Mouse (Mus musculus): ENCODE data around the gene Mfsd6l. TPM values are rescaled to one million over a fixed set of nuclear protein-coding genes. Genes with fewer than 3 reads are reported as not detected.
A peak's percentile ranks its signal among the peaks of the same experiment; 100 is the strongest.

Gene Mfsd6l
- polyA plus RNA-seq (2014; fragmentation: Nextera tagmentation; extraction: Ambion mirVana): not detected in 2 replicates

DNA sequence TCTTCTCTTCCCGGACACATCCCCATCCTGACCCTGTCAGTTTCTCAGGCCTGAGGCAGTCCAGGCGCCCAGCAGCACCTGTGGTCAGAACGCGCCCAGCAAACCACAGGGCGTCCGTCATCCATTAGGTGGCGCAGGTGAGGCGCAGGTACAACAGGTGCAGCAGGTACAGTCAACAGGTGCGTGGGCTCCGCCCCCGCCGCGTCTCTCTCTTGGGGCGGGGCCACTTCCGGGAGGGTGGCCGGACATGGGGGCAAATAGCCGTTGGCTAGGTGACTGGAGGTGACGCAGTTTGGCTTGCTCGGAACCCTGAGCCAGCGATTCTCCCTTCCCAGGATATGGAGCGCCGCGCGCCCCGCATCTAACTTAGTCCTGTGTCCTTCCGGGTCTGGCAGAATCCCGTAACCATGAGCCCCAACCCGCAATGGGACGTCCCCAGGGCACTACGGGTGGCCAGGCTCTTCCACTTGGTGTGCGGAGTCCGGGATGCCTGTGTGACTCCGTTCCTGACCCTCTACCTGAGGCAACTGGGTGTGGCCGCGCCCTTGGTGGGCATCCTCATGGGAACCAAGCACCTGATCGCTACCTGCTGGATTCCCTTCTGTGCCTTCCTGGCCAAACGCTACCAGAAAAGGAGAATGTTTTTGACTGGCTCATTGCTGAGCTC lies at the start of gene Mfsd6l:
Gene Mfsd6l, plus strand, starts transcription at position 269 of the 667 bp plus-strand sequence.
- Histone ChIP-seq H3K36me3 (ENCODE audit: control insufficient read depth, insufficient read depth, low read length) (no peaks in the 10 kb centered on the region), H3K4me1 (ENCODE audit: control insufficient read depth, insufficient read depth, low read length) (no peaks in the 10 kb centered on the region), H3K4me2 (ENCODE audit: low read depth, severe bottlenecking) (peak within 1 kb of the TSS; percentile 30; the same call in 1 of the 2 replicates), H3K9ac (ENCODE audit: low read length) (no peak within 1 kb of the TSS), H3K27me3 (ENCODE audit: control insufficient read depth, insufficient read depth, low read length) (peaks cover 13% of the 10 kb centered on the region), H3K9me3 (ENCODE audit: control insufficient read depth, low read length) (no peaks in the 10 kb centered on the region), H3K4me3 (ENCODE audit: low read depth, low read length) (0 out of 2 replicates have a peak within 1 kb of the TSS, but pooled peaks have one; percentile 1), H3K27ac (replicated peaks; ENCODE audit: low read depth, low read length) (no peak within 1 kb of the TSS)
- ATAC-seq (ENCODE audit: insufficient number of reproducible peaks, low FRiP score, low TSS enrichment, low read depth): no peak
- no peak for DNase-seq (ENCODE audit: low spot score)
- WGBS: 8% methylated on average over 36 of the region's 37 CpGs

DNA sequence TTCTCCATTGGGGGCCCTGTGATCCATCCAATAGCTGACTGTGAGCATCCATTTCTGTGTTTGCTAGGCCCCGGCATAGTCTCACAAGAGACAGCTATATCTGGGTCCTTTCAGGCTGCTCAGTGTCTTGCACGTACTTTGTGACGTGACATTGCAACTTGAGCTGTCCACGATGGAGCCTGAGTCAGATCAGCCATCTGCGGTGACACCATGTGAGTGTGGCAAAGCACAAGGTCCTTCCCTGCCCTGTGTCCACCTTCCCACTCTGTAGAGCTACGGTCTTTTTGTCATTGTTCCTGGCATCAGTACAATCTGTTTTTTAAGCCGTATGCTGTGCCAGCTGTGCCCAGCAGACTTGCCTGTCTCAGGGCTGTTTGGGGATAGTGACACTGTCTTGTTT lies 48.7 kb upstream of the Mfsd6l start:
- Histone ChIP-seq H3K9me3 (ENCODE audit: control insufficient read depth, low read length) (no peaks in the 10 kb centered on the region), H3K4me1 (ENCODE audit: control insufficient read depth, insufficient read depth, low read length) (no peaks in the 10 kb centered on the region), H3K4me3 (ENCODE audit: low read depth, low read length) (no peak overlapping the region), H3K9ac (ENCODE audit: low read length) (no peak overlapping the region), H3K27ac (replicated peaks; ENCODE audit: low read depth, low read length) (no peak overlapping the region), H3K27me3 (ENCODE audit: control insufficient read depth, insufficient read depth, low read length) (no peaks in the 10 kb centered on the region), H3K36me3 (ENCODE audit: control insufficient read depth, insufficient read depth, low read length) (no peaks in the 10 kb centered on the region), H3K4me2 (ENCODE audit: low read depth, severe bottlenecking) (no peak overlapping the region)
- no peak for ATAC-seq (ENCODE audit: insufficient number of reproducible peaks, low FRiP score, low TSS enrichment, low read depth)
- no peak for DNase-seq (ENCODE audit: low spot score)
- 89% methylated on average over 7 of the region's 7 CpGs for WGBS

DNA sequence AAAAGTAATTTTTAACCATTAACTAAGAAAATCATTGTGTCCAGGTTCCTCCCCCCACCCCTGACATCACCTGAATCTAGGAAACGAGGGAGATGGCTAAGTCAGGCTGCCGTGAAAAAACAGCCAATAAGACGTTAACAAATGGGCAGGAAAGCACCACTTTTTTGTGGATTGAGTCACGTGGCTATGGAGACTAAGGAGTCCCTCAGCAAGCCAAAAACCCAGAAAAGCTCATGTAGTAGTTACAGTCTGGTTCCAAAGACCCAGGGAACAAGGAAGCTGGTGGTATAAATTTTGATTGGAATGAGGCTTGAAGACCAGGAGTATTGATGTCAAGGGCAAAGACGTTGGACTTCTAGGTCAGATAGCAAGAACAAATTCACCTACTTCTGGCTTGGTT lies 47.4 kb upstream of the Mfsd6l start:
- Histone ChIP-seq H3K27me3 (ENCODE audit: control insufficient read depth, insufficient read depth, low read length) (no peaks in the 10 kb centered on the region), H3K4me3 (ENCODE audit: low read depth, low read length) (no peak overlapping the region), H3K4me1 (ENCODE audit: control insufficient read depth, insufficient read depth, low read length) (no peaks in the 10 kb centered on the region), H3K9me3 (ENCODE audit: control insufficient read depth, low read length) (no peaks in the 10 kb centered on the region), H3K9ac (ENCODE audit: low read length) (no peak overlapping the region), H3K4me2 (ENCODE audit: low read depth, severe bottlenecking) (no peak overlapping the region), H3K27ac (replicated peaks; ENCODE audit: low read depth, low read length) (no peak overlapping the region), H3K36me3 (ENCODE audit: control insufficient read depth, insufficient read depth, low read length) (no peaks in the 10 kb centered on the region)
- ATAC-seq (ENCODE audit: insufficient number of reproducible peaks, low FRiP score, low TSS enrichment, low read depth) (no peak), DNase-seq (ENCODE audit: low spot score) (no peak)
- WGBS: 70% methylated on average over 5 of the region's 5 CpGs

DNA sequence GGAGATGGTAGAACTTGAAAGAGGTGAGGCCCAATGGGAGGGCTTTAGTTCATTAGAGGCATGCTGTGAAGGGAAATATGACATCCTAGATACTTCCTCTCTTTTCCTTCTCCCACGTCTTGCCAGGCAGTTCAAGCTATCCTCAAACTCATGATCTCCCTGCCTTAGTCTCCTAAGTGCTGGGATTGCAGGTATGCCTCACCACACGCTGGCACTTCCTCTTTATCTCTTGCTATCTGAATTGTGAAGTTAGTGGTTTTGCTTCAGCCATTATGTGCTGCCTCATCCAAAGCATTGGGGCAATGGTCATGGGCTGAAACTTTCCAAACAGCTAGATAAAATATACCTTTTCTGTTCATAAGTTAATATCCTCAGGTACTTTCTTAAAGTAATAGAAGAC lies 46.8 kb upstream of the Mfsd6l start:
- no peak overlapping the region for H3K4me2 ChIP-seq (ENCODE audit: low read depth, severe bottlenecking)
- ATAC-seq (ENCODE audit: insufficient number of reproducible peaks, low FRiP score, low TSS enrichment, low read depth): no peak
- no peaks in the 10 kb centered on the region for H3K9me3 ChIP-seq (ENCODE audit: control insufficient read depth, low read length)
- WGBS: 73% methylated on average over 2 of the region's 2 CpGs
- no peak overlapping the region for H3K9ac ChIP-seq (ENCODE audit: low read length)
- no peaks in the 10 kb centered on the region for H3K27me3 ChIP-seq (ENCODE audit: control insufficient read depth, insufficient read depth, low read length)
- no peaks in the 10 kb centered on the region for H3K4me1 ChIP-seq (ENCODE audit: control insufficient read depth, insufficient read depth, low read length)
- H3K4me3 ChIP-seq (ENCODE audit: low read depth, low read length): no peak overlapping the region
- no peak overlapping the region for H3K27ac ChIP-seq (replicated peaks; ENCODE audit: low read depth, low read length)
- DNase-seq (ENCODE audit: low spot score): no peak
- no peaks in the 10 kb centered on the region for H3K36me3 ChIP-seq (ENCODE audit: control insufficient read depth, insufficient read depth, low read length)

DNA sequence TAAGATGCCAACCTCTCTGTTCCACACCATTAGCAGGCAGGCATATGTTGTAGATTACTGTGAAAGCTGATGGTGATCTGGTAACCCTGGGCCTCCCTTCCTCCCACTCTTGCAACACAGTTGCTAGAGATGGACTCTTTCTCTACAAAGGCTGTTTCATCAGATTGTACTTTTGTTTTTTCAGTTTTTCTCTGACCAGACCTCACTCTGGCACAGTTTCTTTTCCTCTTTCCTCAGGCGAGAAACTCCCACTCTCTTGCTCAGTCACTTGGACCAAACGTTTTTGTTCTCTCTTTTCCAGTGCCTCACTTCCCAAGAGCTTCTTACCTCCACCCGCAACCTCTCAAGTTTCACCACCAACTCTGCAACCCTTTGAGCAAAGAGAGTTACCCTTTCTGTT lies 42.0 kb upstream of the Mfsd6l start:
- Histone ChIP-seq H3K9ac (ENCODE audit: low read length) (no peak overlapping the region), H3K9me3 (ENCODE audit: control insufficient read depth, low read length) (no peaks in the 10 kb centered on the region), H3K27me3 (ENCODE audit: control insufficient read depth, insufficient read depth, low read length) (no peaks in the 10 kb centered on the region), H3K4me3 (ENCODE audit: low read depth, low read length) (no peak overlapping the region), H3K4me2 (ENCODE audit: low read depth, severe bottlenecking) (no peak overlapping the region), H3K27ac (replicated peaks; ENCODE audit: low read depth, low read length) (no peak overlapping the region), H3K36me3 (ENCODE audit: control insufficient read depth, insufficient read depth, low read length) (no peaks in the 10 kb centered on the region), H3K4me1 (ENCODE audit: control insufficient read depth, insufficient read depth, low read length) (no peaks in the 10 kb centered on the region)
- ATAC-seq (ENCODE audit: insufficient number of reproducible peaks, low FRiP score, low TSS enrichment, low read depth): no peak
- no peak for DNase-seq (ENCODE audit: low spot score)
- WGBS: 44% methylated on average over 3 of the region's 3 CpGs

DNA sequence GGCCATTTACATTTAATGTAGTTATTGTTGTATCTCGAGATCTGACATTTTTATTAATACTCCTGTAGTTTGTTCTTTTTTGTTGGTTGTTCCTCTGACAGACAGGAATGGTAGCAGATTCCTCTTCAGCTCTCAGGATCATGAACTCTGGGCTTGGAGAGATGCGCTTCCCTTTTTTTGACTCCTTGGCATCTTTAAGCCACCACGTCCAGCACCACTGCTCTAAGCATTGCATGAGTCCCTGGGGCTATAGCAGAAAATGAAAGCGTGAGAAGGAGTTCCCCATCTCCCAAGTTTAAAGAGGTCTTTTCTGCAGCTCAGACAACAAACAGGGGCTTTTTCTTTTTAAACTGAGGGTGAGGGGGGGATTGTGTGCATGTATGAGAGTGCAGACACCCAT lies 36.6 kb upstream of the Mfsd6l start:
- Histone ChIP-seq H3K36me3 (ENCODE audit: control insufficient read depth, insufficient read depth, low read length) (no peaks in the 10 kb centered on the region), H3K4me2 (ENCODE audit: low read depth, severe bottlenecking) (no peak overlapping the region), H3K9me3 (ENCODE audit: control insufficient read depth, low read length) (no peaks in the 10 kb centered on the region), H3K9ac (ENCODE audit: low read length) (no peak overlapping the region), H3K4me1 (ENCODE audit: control insufficient read depth, insufficient read depth, low read length) (no peaks in the 10 kb centered on the region), H3K4me3 (ENCODE audit: low read depth, low read length) (no peak overlapping the region), H3K27ac (replicated peaks; ENCODE audit: low read depth, low read length) (no peak overlapping the region), H3K27me3 (ENCODE audit: control insufficient read depth, insufficient read depth, low read length) (no peaks in the 10 kb centered on the region)
- ATAC-seq (ENCODE audit: insufficient number of reproducible peaks, low FRiP score, low TSS enrichment, low read depth): no peak
- WGBS: 86% methylated on average over 4 of the region's 4 CpGs
- no peak for DNase-seq (ENCODE audit: low spot score)

DNA sequence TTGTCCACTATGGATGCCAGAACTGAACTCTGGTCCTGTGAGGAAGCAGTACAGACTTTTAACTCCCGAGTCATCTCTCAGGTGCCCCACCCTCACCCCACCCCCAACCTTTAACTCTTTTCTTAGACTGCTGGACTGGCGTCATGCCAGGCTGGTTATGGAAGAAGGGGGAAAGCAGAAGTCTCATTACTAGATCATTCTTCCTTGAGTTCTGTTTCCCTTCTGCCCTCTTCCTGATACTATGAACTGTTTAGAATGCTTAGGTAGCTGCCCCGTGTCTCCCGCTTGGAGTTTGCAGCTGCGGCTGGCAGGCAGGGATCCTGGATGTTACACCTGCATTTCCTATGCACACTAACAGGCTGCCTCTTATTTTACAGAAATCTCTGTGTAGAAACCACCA lies 36.2 kb upstream of the Mfsd6l start:
- H3K27ac ChIP-seq (replicated peaks; ENCODE audit: low read depth, low read length): no peak overlapping the region
- H3K9ac ChIP-seq (ENCODE audit: low read length): no peak overlapping the region
- ATAC-seq (ENCODE audit: insufficient number of reproducible peaks, low FRiP score, low TSS enrichment, low read depth) (no peak), DNase-seq (ENCODE audit: low spot score) (no peak)
- no peaks in the 10 kb centered on the region for H3K4me1 ChIP-seq (ENCODE audit: control insufficient read depth, insufficient read depth, low read length)
- H3K27me3 ChIP-seq (ENCODE audit: control insufficient read depth, insufficient read depth, low read length): no peaks in the 10 kb centered on the region
- no peak overlapping the region for H3K4me2 ChIP-seq (ENCODE audit: low read depth, severe bottlenecking)
- no peaks in the 10 kb centered on the region for H3K9me3 ChIP-seq (ENCODE audit: control insufficient read depth, low read length)
- 91% methylated on average over 5 of the region's 5 CpGs for WGBS
- H3K36me3 ChIP-seq (ENCODE audit: control insufficient read depth, insufficient read depth, low read length): no peaks in the 10 kb centered on the region
- H3K4me3 ChIP-seq (ENCODE audit: low read depth, low read length): no peak overlapping the region

DNA sequence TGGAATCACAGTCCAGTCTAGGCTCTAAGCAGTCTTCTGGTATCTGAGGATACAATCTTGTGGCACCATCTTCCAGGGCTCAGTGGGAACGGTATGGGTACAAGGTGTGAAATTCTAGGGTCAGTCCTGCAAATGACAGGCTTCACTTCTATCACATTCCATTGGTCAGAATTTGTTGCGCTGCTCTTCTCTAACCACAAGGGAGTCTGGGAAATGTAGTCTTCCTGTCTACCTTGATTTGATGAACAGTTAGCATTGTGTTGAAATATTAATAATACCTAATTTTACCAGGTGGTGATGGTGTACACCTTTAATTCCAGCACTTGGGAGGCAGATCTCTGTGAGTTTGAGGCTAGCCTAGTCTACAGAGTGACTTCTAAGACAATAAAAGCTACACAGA lies 35.5 kb upstream of the Mfsd6l start:
- Histone ChIP-seq H3K4me1 (ENCODE audit: control insufficient read depth, insufficient read depth, low read length) (no peaks in the 10 kb centered on the region), H3K9me3 (ENCODE audit: control insufficient read depth, low read length) (no peaks in the 10 kb centered on the region), H3K27ac (replicated peaks; ENCODE audit: low read depth, low read length) (no peak overlapping the region), H3K36me3 (ENCODE audit: control insufficient read depth, insufficient read depth, low read length) (no peaks in the 10 kb centered on the region), H3K9ac (ENCODE audit: low read length) (no peak overlapping the region), H3K27me3 (ENCODE audit: control insufficient read depth, insufficient read depth, low read length) (no peaks in the 10 kb centered on the region), H3K4me3 (ENCODE audit: low read depth, low read length) (no peak overlapping the region), H3K4me2 (ENCODE audit: low read depth, severe bottlenecking) (no peak overlapping the region)
- 81% methylated on average over 2 of the region's 2 CpGs for WGBS
- DNase-seq (ENCODE audit: low spot score) (no peak), ATAC-seq (ENCODE audit: insufficient number of reproducible peaks, low FRiP score, low TSS enrichment, low read depth) (no peak)

DNA sequence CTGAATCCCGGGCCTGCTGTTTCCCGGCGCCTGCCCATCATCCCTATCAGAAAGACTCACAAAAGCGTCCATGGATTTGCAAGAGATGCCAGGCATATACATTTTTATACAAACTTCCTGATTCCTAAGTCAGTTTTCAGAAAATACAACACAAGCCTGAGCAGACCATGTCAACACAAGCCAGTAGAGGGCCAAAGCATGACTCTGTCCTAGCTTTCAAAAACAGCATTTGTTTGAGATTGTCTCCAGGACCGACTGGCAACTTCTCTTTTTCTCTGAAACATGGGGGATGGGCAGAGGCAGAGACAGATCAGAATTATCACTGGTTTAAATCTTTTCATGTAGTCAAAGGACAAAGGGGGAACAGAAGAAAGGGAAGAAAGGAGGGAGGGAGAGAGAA lies 34.6 kb upstream of the Mfsd6l start:
- ATAC-seq (ENCODE audit: insufficient number of reproducible peaks, low FRiP score, low TSS enrichment, low read depth) (no peak), DNase-seq (ENCODE audit: low spot score) (no peak)
- no peak overlapping the region for H3K9ac ChIP-seq (ENCODE audit: low read length)
- no peak overlapping the region for H3K27ac ChIP-seq (replicated peaks; ENCODE audit: low read depth, low read length)
- no peaks in the 10 kb centered on the region for H3K36me3 ChIP-seq (ENCODE audit: control insufficient read depth, insufficient read depth, low read length)
- no peak overlapping the region for H3K4me2 ChIP-seq (ENCODE audit: low read depth, severe bottlenecking)
- WGBS: 89% methylated on average over 5 of the region's 5 CpGs
- H3K9me3 ChIP-seq (ENCODE audit: control insufficient read depth, low read length): no peaks in the 10 kb centered on the region
- no peaks in the 10 kb centered on the region for H3K27me3 ChIP-seq (ENCODE audit: control insufficient read depth, insufficient read depth, low read length)
- no peaks in the 10 kb centered on the region for H3K4me1 ChIP-seq (ENCODE audit: control insufficient read depth, insufficient read depth, low read length)
- H3K4me3 ChIP-seq (ENCODE audit: low read depth, low read length): no peak overlapping the region

Measured in limb, embryonic 11.5 days (tissue).